In the genomic region with DNA sequence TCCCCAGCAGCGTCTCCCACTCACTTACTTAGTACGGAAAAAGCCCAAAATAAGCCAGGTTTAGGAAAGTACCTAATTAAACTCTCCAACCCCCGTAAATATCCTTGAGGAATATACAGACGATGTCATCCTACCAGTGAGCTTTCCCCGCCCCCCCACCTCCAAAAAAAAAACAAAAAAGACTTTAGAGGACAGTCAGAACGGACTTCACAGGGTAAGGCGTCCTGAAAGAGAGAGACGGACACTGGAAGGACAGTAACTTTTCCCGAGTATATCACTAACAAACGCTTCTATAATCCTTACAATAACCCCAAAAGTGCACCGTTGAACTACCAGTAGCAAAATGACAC, we compare ENCODE assay signal across 8 mouse cellular contexts. TPM values are rescaled to one million over a fixed set of nuclear protein-coding genes. Genes with fewer than 3 reads are reported as not detected.
DNase-seq lines count a peak whose midpoint lies in the region; ATAC-seq and TF ChIP-seq lines count a peak whose summit lies in the region.

No protein-coding gene starts in this region.

- H3K4me2 ChIP-seq in kidney, postnatal 0 days (ENCODE audit: low read length) = peak overlapping the region; percentile 93
- H3K4me2 ChIP-seq in embryonic facial prominence, embryonic 14.5 days (ENCODE audit: low read depth, low read length) = peak overlapping the region; percentile 72
- H3K4me2 ChIP-seq in intestine, postnatal 0 days (replicated peaks; ENCODE audit: low read depth) = peak overlapping the region; percentile 90
- peak overlapping the region; percentile 84 for H3K4me2 ChIP-seq in neural tube, embryonic 12.5 days (replicated peaks)

- peak overlapping the region; percentile 83 for H3K4me3 ChIP-seq in kidney, postnatal 0 days (replicated peaks; ENCODE audit: low read depth, low read length)
- peak overlapping the region; percentile 68 for H3K4me3 ChIP-seq in embryonic facial prominence, embryonic 14.5 days (ENCODE audit: low read depth, low read length)
- H3K4me3 ChIP-seq in intestine, postnatal 0 days (ENCODE audit: low read depth, low read length) = peak overlapping the region; percentile 81
- H3K4me3 ChIP-seq in neural tube, embryonic 12.5 days = peak overlapping the region; percentile 77

- no peaks in the 10 kb centered on the region for H3K9me3 ChIP-seq in kidney, postnatal 0 days (replicated peaks; ENCODE audit: low read length)
- H3K9me3 ChIP-seq in embryonic facial prominence, embryonic 14.5 days (ENCODE audit: control insufficient read depth, low read length) = no peaks in the 10 kb centered on the region
- H3K9me3 ChIP-seq in intestine, postnatal 0 days (ENCODE audit: control insufficient read depth) = no peaks in the 10 kb centered on the region
- no peaks in the 10 kb centered on the region for H3K9me3 ChIP-seq in neural tube, embryonic 12.5 days

- intact Hi-C loops in left cerebral cortex, postnatal 4 days (cut with DNase I) = no loop called here

- DNase-seq in kidney, postnatal 0 days (ENCODE audit: low spot score) = no peak
- DNase-seq in kidney, postnatal 4 days = no peak
- no peak for DNase-seq in embryonic facial prominence, embryonic 14.5 days (ENCODE audit: low spot score)
- no peak for DNase-seq in layer of hippocampus, adult 8-10 months (ENCODE audit: low spot score in 2 of 2)
- no peak for DNase-seq in left cerebral cortex, postnatal 4 days
- no peak for DNase-seq in spleen, postnatal 14 days (ENCODE audit: low spot score in 2 of 2)

- WGBS in kidney, postnatal 0 days = 9% methylated on average over 11 of the region's 11 CpGs
- WGBS in embryonic facial prominence, embryonic 14.5 days = 8% methylated on average over 11 of the region's 11 CpGs
- WGBS in intestine, postnatal 0 days = 6% methylated on average over 11 of the region's 11 CpGs
- 10% methylated on average over 11 of the region's 11 CpGs for WGBS in neural tube, embryonic 12.5 days

- no peaks in the 10 kb centered on the region for H3K36me3 ChIP-seq in kidney, postnatal 0 days (ENCODE audit: insufficient read depth, low read length)
- peaks cover 14% of the 10 kb centered on the region for H3K36me3 ChIP-seq in embryonic facial prominence, embryonic 14.5 days (ENCODE audit: control insufficient read depth, insufficient read depth, low read length)
- no peaks in the 10 kb centered on the region; the same call in 1 of the 2 replicates for H3K36me3 ChIP-seq in intestine, postnatal 0 days (ENCODE audit: control insufficient read depth, insufficient read depth)
- peaks cover 12% of the 10 kb centered on the region for H3K36me3 ChIP-seq in neural tube, embryonic 12.5 days

- H3K27ac ChIP-seq in kidney, postnatal 0 days = peak overlapping the region; percentile 79
- peak overlapping the region; percentile 66; the same call in 1 of the 2 replicates for H3K27ac ChIP-seq in embryonic facial prominence, embryonic 14.5 days (replicated peaks; ENCODE audit: low read depth, low read length)
- H3K27ac ChIP-seq in intestine, postnatal 0 days (ENCODE audit: low read depth, low read length) = peak overlapping the region; percentile 46; the same call in 1 of the 2 replicates
- no peak overlapping the region for H3K27ac ChIP-seq in neural tube, embryonic 12.5 days

- H3K4me1 ChIP-seq in kidney, postnatal 0 days (replicated peaks; ENCODE audit: insufficient read depth, low read length) = peaks cover 3% of the 10 kb centered on the region
- H3K4me1 ChIP-seq in embryonic facial prominence, embryonic 14.5 days (ENCODE audit: control insufficient read depth, insufficient read depth, low read length) = peaks cover 14% of the 10 kb centered on the region
- no peaks in the 10 kb centered on the region for H3K4me1 ChIP-seq in intestine, postnatal 0 days (replicated peaks; ENCODE audit: control insufficient read depth, insufficient read depth, low read length)
- peaks cover 19% of the 10 kb centered on the region for H3K4me1 ChIP-seq in neural tube, embryonic 12.5 days

- TF ChIP-seq CTCF in kidney, postnatal 0 days (IDR thresholded peaks at IDR 0.05; ENCODE audit: low read depth) = no peak
- TF ChIP-seq CTCF in intestine, postnatal 0 days (IDR thresholded peaks at IDR 0.05; ENCODE audit: low read depth) = no peak

- peak overlapping the region; percentile 56 for H3K9ac ChIP-seq in kidney, postnatal 0 days (ENCODE audit: low read depth, low read length)
- peak overlapping the region; percentile 76 for H3K9ac ChIP-seq in embryonic facial prominence, embryonic 14.5 days (ENCODE audit: low read depth, low read length)
- H3K9ac ChIP-seq in intestine, postnatal 0 days (ENCODE audit: low read depth, low read length) = peak overlapping the region; percentile 78
- H3K9ac ChIP-seq in neural tube, embryonic 12.5 days = 0 out of 2 replicates have a peak overlapping the region, but pooled peaks have one; percentile 18

- no peaks in the 10 kb centered on the region for H3K27me3 ChIP-seq in kidney, postnatal 0 days (ENCODE audit: insufficient read depth, low read length)
- H3K27me3 ChIP-seq in embryonic facial prominence, embryonic 14.5 days (replicated peaks; ENCODE audit: control insufficient read depth, insufficient read depth, low read length) = 0 out of 2 replicates have a peak, but pooled peaks cover 2% of the 10 kb centered on the region
- peaks cover 11% of the 10 kb centered on the region; the same call in 1 of the 2 replicates for H3K27me3 ChIP-seq in intestine, postnatal 0 days (replicated peaks; ENCODE audit: control insufficient read depth, insufficient read depth, low read length)
- H3K27me3 ChIP-seq in neural tube, embryonic 12.5 days (replicated peaks) = no peaks in the 10 kb centered on the region

- no peak for ATAC-seq in kidney, postnatal 0 days (replicated peaks; ENCODE audit: low FRiP score, low read depth)
- ATAC-seq in embryonic facial prominence, embryonic 14.5 days (ENCODE audit: low read depth) = peak; percentile 19; the same call in 1 of the 2 replicates
- ATAC-seq in intestine, postnatal 0 days = 0 out of 2 replicates have a peak, but pooled peaks have one; percentile 20
- ATAC-seq in neural tube, embryonic 12.5 days (ENCODE audit: low FRiP score, low read depth) = no peak; the same call in 1 of the 2 replicates

RNA-seq across cellular contexts. Expression of a gene that starts 0.3 kb away (rescaled TPM):
- 37.1 and 42.2 TPM in 2 replicates for polyA plus RNA-seq in kidney, postnatal 0 days (2015; fragmentation: Nextera tagmentation; extraction: Ambion mirVana)
- polyA plus RNA-seq in embryonic facial prominence, embryonic 14.5 days (2014; fragmentation: Nextera tagmentation; extraction: Ambion mirVana) = 52.5 and 60.5 TPM in 2 replicates
- polyA plus RNA-seq in intestine, postnatal 0 days (2015; fragmentation: Nextera tagmentation; extraction: Ambion mirVana) = 15.0 and 16.8 TPM in 2 replicates
- polyA plus RNA-seq in neural tube, embryonic 12.5 days (2016; fragmentation: Nextera tagmentation; extraction: Ambion mirVana) = 51.3 and 53.2 TPM in 2 replicates
- 10 to 100 TPM; 20.6 to 33.5 (median 24.7) TPM for total RNA-seq in layer of hippocampus, adult 8-10 months (2022)
- total RNA-seq in left cerebral cortex, postnatal 4 days (2021) = 10 to 100 TPM; 28.7 to 29.2 TPM

RNA-seq across cellular contexts. Expression of a gene that starts 16.1 kb away (rescaled TPM):
- 0.61 and 1.1 TPM in 2 replicates for polyA plus RNA-seq in kidney, postnatal 0 days (2015; fragmentation: Nextera tagmentation; extraction: Ambion mirVana)
- polyA plus RNA-seq in embryonic facial prominence, embryonic 14.5 days (2014; fragmentation: Nextera tagmentation; extraction: Ambion mirVana) = 31.2 and 45.0 TPM in 2 replicates
- polyA plus RNA-seq in intestine, postnatal 0 days (2015; fragmentation: Nextera tagmentation; extraction: Ambion mirVana) = 0.07 and 0.14 TPM in 2 replicates
- polyA plus RNA-seq in neural tube, embryonic 12.5 days (2016; fragmentation: Nextera tagmentation; extraction: Ambion mirVana) = 0.57 and 0.81 TPM in 2 replicates
- under 1 TPM; 0.37 to 0.78 (median 0.59) TPM for total RNA-seq in layer of hippocampus, adult 8-10 months (2022)
- total RNA-seq in left cerebral cortex, postnatal 4 days (2021) = under 1 TPM; 0.24 to 0.56 TPM

RNA-seq across cellular contexts. Expression of a gene that starts 19.4 kb away (rescaled TPM):
- polyA plus RNA-seq in kidney, postnatal 0 days (2015; fragmentation: Nextera tagmentation; extraction: Ambion mirVana) = 84.9 and 86.9 TPM in 2 replicates
- polyA plus RNA-seq in embryonic facial prominence, embryonic 14.5 days (2014; fragmentation: Nextera tagmentation; extraction: Ambion mirVana) = 79.0 and 83.2 TPM in 2 replicates
- polyA plus RNA-seq in intestine, postnatal 0 days (2015; fragmentation: Nextera tagmentation; extraction: Ambion mirVana) = 35.8 and 41.5 TPM in 2 replicates
- polyA plus RNA-seq in neural tube, embryonic 12.5 days (2016; fragmentation: Nextera tagmentation; extraction: Ambion mirVana) = 90.4 and 94.9 TPM in 2 replicates
- 10 to 100 TPM; 66.5 to 76.4 (median 71.6) TPM for total RNA-seq in layer of hippocampus, adult 8-10 months (2022)
- 10 to 100 TPM; 60.2 to 65.9 TPM for total RNA-seq in left cerebral cortex, postnatal 4 days (2021)

RNA-seq across cellular contexts. Expression of a gene that starts 25.0 kb away (rescaled TPM):
- polyA plus RNA-seq in kidney, postnatal 0 days (2015; fragmentation: Nextera tagmentation; extraction: Ambion mirVana) = 511 and 565 TPM in 2 replicates
- 466 and 478 TPM in 2 replicates for polyA plus RNA-seq in embryonic facial prominence, embryonic 14.5 days (2014; fragmentation: Nextera tagmentation; extraction: Ambion mirVana)
- polyA plus RNA-seq in intestine, postnatal 0 days (2015; fragmentation: Nextera tagmentation; extraction: Ambion mirVana) = 339 and 341 TPM in 2 replicates
- 373 and 404 TPM in 2 replicates for polyA plus RNA-seq in neural tube, embryonic 12.5 days (2016; fragmentation: Nextera tagmentation; extraction: Ambion mirVana)
- 100 to 1,000 TPM; 400 to 493 (median 445) TPM for total RNA-seq in layer of hippocampus, adult 8-10 months (2022)
- 100 to 1,000 TPM; 390 to 395 TPM for total RNA-seq in left cerebral cortex, postnatal 4 days (2021)

RNA-seq across cellular contexts. Expression of a gene that starts 54.9 kb away (rescaled TPM):
- 6.1 and 7.5 TPM in 2 replicates for polyA plus RNA-seq in kidney, postnatal 0 days (2015; fragmentation: Nextera tagmentation; extraction: Ambion mirVana)
- polyA plus RNA-seq in embryonic facial prominence, embryonic 14.5 days (2014; fragmentation: Nextera tagmentation; extraction: Ambion mirVana) = 22.4 and 24.0 TPM in 2 replicates
- polyA plus RNA-seq in intestine, postnatal 0 days (2015; fragmentation: Nextera tagmentation; extraction: Ambion mirVana) = 4.7 and 5.4 TPM in 2 replicates
- 22.5 and 25.4 TPM in 2 replicates for polyA plus RNA-seq in neural tube, embryonic 12.5 days (2016; fragmentation: Nextera tagmentation; extraction: Ambion mirVana)
- 1 to 10 TPM in 2 of 4 experiments, under 1 TPM in 2; 0.67 to 2.4 (median 1.1) TPM for total RNA-seq in layer of hippocampus, adult 8-10 months (2022)
- total RNA-seq in left cerebral cortex, postnatal 4 days (2021) = 1 to 10 TPM; 8.5 to 9.9 TPM

Comparison
In these comparisons a context has a peak if more than half of its experiments do, and no peak if none do; other contexts are left out.
1. ATAC-seq: peak in embryonic facial prominence, embryonic 14.5 days (single experiment) and intestine, postnatal 0 days (single experiment); none in kidney, postnatal 0 days (single experiment) and neural tube, embryonic 12.5 days (single experiment).
2. H3K9ac ChIP-seq: peak in every context shown above with its lines; median percentile 78 in intestine, postnatal 0 days; 76 in embryonic facial prominence, embryonic 14.5 days; 56 in kidney, postnatal 0 days; 18 in neural tube, embryonic 12.5 days.
3. RNA of a gene that starts 16.1 kb away (polyA plus RNA-seq): 31.2 to 45.0 TPM in embryonic facial prominence, embryonic 14.5 days; 0.61 to 1.1 TPM in kidney, postnatal 0 days, 0.57 to 0.81 TPM in neural tube, embryonic 12.5 days and 0.07 to 0.14 TPM in intestine, postnatal 0 days; every median in the first group is over 10 times any median in the second.
4. Peak in every context shown above with its lines, with median percentiles within 50 percentile points of each other: H3K4me2 ChIP-seq and H3K4me3 ChIP-seq.